Mouse (Mus musculus): Measurements from ENCODE around the gene H2-Q4.
"Not testable (repeated sequence)": the region's sequence is repeated elsewhere in the genome, so short reads cannot be mapped to it uniquely, and the experiment has no call there.

H2-Q4 gene

DNA sequence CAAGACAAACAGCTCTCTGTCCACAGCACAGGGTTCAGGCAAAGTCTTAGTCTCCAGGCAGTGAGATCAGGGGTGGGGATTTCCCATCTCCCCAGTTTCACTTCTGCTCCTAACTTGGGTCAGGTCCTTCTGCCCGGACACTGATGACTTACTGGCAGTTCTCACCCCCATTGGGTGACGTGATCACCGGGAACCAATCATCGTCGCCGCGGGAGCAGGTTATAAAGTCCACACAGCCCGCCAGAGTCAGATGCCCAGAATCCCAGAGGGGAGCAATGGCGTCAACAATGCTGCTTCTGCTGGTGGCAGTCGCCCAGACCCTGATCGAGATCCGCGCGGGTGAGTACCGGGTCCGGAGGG, at the start of gene H2-Q4:
Gene H2-Q4, plus strand, starts transcription at position 249 of the 360 bp plus-strand sequence.
- peak; percentile 96 for DNase-seq (ENCODE audit: low read depth, low spot score)

DNA sequence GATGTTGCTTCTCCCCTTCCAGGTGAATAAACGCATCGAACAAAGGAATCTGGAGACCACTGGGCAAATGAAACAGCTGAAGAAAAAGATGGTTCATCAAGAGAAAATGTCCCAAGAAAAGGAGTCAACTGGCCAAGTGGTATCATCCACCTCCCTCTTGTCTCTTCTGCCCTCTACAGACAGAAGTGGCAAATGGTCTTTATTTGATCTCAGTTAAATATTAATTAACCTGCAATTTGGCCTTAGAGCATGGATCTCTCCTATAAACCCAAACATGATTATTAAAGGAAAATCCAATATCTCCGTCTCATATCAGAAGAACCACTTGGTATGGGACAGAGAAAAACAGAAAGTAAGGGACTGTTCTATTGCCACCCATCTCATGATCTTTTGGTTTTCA, 49.7 kb upstream of the H2-Q4 start:
- not testable (repeated sequence) for DNase-seq (ENCODE audit: low read depth, low spot score)

DNA sequence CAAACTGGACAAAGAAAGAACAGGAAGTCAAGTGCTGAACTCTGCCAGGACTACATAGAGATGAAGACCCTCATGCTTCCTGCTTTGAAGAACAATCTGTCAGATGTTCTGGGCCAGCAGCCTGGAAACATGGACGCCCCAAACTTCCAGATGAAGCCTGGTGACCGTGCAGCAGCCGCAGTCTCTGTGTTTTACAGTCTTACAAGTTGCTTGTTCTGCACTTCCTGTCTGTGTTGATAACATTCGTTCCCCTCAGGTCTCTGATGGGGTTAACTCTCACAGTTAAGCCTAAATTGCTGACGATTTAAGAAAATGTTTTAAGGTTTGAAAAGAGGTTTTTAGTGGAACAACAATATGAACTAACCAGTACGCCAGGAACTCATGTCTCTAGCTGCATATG, 47.9 kb upstream of the H2-Q4 start:
- not testable (repeated sequence) for DNase-seq (ENCODE audit: low read depth, low spot score)

DNA sequence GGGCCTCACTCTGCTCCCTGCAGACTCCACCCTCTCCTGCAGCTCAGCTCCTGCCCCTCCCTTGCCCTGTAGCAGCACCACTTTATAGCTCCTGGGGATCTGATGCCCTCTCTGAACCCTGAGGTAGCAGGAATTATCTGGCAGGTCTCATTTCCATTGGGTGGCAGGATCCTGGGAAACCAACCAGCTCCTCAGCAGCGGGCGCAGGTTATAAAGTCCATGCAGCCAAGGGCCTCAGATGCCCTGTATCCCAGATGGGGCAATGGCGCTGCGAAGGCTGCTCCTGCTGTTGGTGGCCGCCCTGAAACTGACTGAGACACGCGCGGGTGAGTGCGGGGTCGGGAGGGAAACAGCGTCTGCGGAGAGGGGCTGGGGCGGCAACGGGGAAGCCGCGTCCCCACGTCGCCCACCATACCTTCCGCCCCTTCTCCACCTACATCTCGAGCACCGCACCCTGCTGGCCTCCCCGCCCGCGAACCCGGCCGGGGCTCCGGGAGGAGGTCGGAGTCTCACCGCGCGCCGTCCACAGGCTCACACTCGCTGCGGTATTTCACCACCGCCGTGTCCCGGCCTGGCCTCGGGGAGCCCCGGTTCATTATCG, 37.2 kb upstream of the H2-Q4 start, which contains the start of gene H2-Q2:
Gene H2-Q2, plus strand, starts transcription at position 172 of the 601 bp plus-strand sequence.
- DNase-seq (ENCODE audit: low read depth, low spot score): peak; percentile 46

DNA sequence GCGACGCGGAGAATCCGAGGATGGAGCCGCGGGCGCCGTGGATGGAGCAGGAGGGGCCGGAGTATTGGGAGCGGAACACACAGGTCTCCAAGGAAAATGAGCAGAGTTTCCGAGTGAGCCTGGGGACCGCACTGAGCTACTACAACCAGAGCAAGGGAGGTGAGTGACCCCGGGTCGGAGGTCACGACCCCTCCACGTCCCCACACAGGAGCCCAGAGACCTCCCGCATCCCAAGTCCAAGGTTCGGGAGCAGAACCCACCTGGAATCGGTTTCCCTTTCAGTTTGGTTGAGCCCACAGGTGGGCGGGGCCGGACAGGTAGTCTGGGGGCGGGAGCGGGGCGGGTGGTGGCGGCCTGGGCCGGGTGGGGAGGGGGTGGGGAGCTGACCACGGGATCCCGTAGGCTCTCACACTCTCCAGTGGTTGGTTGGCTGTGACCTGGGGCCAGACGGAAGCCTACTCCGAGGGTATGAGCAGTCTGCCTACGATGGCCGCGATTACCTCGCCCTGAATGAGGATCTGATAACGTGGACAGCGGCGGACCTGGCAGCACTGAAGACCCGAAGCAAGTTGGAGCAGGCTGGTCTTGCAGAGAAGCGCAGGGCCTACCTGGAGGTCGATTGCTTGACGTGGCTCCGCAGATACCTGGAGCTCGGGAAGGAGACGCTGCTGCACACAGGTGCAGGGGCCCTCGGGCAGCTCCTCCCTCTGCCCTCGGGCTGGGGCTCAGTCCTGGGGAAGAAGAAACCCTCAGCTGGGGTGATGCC, 36.5 kb upstream of the H2-Q4 start:
- peak; percentile 56 for DNase-seq (ENCODE audit: low read depth, low spot score)

DNA sequence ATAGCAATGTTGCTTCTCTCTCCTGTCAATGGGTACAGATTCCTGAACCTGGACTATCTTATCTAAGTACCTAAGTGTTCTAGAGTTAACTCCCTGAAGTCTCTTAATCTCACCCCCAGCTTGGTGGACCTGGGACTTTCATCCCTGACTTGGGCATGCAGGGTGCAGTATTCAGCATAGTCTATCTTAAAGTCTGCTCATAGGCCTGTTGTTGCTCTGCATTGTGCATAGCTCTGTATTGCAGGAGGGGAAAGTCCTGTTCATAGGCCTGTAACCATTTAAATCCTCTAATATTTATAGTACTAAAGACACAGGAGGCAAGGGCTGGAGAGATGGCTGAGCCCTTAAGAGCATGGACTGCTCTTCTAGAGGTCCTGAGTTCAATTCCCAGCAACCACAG, 31.8 kb upstream of the H2-Q4 start:
- not testable (repeated sequence) for DNase-seq (ENCODE audit: low read depth, low spot score)

DNA sequence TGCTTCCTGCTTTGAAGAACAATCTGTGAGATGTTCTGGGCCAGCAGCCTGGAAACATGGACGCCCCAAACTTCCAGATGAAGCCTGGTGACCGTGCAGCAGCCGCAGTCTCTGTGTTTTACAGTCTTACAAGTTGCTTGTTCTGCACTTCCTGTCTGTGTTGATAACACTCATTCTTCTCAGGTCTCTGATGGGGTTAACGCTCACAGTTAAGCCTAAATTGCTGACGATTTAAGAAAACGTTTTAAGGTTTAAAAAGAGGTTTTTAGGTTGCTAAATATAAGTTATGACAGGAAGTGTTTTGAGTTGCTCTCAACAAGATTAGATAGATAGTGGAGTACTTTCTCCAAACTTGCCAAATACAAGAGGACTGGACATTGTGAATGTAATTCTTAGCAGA, 26.1 kb upstream of the H2-Q4 start:
- DNase-seq (ENCODE audit: low read depth, low spot score): peak; percentile 67

DNA sequence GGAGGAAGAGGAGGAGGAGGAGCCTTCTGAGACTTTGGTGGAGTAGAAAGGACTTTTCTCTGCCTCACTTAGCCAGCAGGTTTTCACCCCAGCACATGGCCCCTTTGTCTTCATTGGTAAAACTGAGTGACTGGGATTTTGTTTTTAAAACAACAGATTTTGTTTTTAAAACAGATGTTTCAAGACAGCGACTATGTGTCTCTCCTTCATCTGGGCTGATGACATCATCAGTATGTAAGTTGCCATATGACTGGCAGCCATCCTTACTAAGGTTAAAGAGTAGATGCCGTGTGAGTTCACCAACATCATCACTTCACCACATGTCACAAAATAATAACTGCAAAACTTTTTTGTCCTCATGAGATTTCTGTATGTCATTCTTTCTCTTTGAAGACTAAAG, 25.3 kb upstream of the H2-Q4 start:
- peak; percentile 51 for DNase-seq (ENCODE audit: low read depth, low spot score)

DNA sequence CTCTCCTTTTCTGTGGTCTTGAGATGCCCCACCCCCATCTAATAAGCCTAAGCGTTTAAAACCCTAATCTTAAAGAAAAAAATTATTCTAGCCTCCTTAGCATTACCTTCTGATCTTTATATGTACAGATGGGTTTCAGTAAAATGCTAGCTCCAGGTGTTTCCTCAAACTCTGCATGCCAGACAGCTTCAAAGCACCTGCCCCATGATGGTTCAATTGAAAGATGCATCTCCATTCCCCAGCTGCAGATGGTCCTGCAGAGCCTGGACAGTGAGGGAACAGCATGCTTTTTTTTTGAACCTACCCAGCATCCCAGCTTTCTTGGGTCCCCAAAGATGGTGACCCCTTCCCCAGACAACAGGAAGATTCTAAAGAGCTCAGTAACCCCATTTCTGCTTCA, 22.3 kb upstream of the H2-Q4 start:
- no peak for DNase-seq (ENCODE audit: low read depth, low spot score)

DNA sequence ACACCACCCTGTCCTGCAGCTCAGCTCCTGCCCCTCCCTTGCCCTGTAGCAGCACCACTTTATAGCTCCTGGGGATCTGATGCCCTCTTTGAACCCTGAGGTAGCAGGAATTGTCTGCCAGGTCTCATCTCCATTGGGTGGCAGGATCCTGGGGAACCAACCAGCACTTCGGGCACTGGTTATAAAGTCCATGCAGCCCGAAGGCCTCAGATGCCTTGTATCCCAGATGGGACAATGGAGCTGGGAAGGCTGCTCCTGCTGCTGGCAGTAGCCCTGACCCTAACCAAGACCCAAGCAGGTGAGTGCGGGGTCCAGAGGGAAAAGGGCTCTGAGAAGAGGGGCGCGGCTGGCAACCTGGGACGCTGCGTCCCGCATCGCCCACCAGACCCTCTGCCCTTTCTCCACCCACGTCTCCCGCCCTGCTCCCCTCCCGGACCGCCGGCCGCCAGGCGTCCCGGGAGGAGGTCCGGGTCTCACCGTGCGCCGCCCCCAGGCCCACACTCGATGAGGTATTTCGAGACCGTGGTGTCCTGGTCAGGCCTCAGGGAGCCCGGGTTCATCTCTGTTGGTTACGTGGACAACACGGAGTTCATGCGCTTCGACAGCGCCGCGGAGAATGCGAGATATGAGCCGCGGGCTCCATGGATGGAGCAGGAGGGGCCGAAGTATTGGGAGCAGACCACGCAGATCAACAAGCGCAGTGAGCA, 20.5 kb upstream of the H2-Q4 start:
- DNase-seq (ENCODE audit: low read depth, low spot score): no peak

DNA sequence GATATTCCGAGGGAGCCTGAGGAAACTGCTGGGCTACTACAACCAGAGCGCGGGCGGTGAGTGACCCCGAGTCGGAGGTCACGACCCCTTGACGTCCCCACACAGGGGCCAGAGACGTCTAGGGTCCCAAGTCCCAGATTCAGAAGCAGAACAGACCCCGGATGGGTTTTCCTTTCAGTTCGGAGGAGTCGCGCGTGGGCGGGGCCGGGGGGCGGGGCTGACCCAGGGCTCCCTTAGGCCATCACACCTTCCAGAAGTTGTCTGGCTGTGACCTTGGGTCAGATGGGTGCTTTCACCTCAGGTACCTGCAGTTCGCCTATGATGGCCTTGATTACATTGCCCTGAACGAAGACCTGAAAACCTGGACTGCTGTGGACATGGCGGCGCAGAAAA, 20.0 kb upstream of the H2-Q4 start:
- peak; percentile 60 for DNase-seq (ENCODE audit: low read depth, low spot score)

DNA sequence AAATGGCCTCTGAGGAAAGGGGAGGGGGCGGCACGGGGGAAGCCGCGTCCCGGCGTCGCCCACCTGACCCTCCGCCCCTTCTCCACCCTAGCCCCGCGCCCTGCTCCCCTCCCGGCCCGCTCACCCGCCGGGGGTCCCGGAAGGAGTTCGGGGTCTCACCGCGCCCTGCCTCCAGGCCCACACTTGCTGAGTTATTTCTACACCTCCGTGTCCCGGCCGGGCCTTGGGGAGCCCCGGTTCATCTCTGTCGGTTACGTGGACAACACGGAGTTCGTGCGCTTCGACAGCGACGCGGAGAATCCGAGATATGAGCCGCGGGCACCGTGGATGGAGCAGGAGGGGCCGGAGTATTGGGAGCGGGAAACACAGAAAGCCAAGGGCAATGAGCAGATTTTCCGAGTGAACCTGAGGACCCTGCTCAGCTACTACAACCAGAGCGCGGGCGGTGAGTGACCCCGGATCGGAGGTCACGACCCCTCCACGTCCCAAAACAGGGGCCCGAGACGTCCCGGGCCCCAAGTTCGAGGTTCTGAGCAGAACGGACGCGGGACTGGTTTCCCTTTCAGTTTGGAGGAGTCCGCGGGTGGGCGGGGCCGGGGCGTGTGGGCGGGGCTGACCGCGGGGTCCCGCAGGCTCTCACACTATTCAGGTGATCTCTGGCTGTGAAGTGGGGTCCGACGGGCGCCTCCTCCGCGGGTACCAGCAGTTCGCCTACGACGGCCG, 473 bp downstream of the H2-Q4 start:
- peak; percentile 82 for DNase-seq (ENCODE audit: low read depth, low spot score)

DNA sequence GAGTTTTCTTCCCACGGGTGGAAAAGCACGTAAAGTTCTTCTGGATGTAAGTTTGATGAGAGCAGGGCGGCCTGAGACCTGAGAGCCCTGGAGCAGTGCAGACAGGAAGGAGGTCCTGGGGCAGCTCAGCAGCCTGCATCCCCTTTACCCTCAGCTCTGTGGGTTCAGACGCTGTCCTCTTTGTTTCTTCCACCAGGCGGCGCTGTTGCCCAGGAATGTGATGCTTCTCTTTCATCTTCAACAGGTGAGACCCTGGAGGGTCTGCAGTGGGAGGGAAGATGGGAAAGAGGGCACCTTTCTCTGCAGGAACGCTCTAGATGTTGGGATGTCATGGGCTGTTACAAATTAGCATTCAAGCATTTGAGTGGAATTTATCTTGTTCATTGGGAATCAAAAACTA, 10.4 kb downstream of the H2-Q4 start:
- DNase-seq (ENCODE audit: low read depth, low spot score): peak; percentile 67

DNA sequence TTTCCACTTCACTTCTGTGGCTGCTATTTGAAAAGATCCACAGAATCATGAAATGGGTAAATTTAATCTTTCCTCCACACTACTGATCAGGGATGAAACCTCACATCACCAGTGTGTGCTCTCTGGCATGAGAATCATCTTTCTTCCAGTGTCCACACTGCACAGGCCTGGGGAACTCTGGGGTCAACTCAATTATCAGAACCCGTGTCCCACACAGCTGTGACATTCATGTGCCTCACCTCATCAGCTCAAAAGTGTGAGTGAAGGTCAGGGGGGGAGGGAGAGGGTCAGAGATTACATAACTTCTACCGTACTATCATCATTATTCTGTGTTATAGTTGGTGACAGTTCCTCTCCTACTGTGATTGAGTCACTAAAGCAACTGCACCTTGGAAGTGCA, 13.3 kb downstream of the H2-Q4 start:
- not testable (repeated sequence) for DNase-seq (ENCODE audit: low read depth, low spot score)

DNA sequence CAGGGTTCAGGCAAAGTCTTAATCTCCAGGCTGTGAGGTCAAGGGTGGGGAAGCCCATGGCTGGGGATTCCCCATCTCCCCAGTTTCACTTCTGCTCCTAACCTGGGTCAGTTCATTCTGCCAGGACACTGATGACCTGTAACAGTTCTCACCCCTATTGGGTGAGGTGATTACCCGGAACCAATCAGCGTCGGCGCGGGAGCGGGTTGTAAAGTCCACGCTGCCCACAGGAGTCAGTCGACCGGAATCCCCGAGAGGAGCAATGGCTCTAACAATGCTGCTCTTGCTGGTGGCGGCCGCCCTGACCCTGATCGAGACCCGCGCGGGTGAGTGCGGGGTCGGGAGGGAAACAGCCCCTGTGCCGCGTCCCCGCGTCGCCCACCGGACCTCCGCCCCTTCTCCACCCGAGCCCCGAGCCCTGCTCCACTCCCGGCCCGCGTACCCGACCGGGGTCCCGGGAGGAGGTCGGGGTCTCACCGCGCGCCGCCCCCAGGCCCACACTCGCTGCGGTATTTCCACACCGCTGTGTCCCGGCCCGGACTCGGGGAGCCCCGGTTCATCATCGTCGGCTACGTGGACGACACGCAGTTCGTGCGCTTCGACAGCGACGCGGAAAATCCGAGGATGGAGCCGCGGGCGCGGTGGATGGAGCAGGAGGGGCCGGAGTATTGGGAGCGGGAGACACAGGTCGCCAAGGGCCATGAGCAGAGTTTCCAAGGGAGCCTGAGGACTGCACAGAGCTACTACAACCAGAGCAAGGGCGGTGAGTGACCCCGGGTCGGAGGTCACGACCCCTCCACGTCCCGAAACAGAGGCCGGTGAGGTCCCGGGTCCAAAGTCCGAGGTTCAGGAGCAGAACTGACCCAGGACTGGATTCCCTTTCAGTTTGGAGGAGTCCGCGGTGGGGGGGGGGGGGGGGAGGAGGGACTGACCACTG, 14.7 kb downstream of the H2-Q4 start:
- peak; percentile 27 for DNase-seq (ENCODE audit: low read depth, low spot score)

DNA sequence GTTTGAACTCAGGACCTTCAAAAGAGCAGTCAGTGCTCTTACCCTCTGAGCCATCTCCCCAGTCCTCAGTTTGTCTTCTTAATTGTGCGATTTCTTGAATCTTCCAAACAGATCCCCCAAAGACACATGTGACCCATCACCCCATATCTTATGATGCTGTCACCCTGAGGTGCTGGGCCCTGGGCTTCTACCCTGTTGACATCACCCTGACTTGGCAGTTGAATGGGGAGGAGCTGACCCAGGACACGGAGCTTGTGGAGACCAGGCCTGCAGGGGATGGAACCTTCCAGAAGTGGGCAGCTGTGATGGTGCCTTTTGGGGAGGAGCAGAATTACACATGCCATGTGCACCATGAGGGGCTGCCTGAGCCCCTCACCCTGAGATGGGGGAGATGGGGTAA, 17.5 kb downstream of the H2-Q4 start:
- peak; percentile 10 for DNase-seq (ENCODE audit: low read depth, low spot score)

DNA sequence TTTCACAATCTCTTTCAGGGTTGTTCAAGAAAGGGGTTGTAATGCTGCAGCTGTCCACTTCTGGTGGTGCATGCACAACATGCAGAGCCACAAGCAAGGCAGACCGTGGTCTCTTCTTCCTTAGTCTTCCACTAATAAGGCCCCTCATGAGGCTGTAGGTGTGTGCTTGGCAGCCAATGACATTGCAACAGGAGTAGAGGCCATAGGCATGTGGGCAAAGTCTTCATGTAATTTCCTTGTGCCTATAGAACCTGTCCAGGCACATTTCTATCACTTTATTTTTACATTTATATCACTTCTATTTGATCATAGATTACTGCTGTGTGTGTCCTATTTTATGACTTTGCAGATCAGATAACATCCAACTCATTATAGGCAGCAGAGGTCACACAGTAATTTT, 33.6 kb downstream of the H2-Q4 start:
- DNase-seq (ENCODE audit: low read depth, low spot score): not testable (repeated sequence)

DNA sequence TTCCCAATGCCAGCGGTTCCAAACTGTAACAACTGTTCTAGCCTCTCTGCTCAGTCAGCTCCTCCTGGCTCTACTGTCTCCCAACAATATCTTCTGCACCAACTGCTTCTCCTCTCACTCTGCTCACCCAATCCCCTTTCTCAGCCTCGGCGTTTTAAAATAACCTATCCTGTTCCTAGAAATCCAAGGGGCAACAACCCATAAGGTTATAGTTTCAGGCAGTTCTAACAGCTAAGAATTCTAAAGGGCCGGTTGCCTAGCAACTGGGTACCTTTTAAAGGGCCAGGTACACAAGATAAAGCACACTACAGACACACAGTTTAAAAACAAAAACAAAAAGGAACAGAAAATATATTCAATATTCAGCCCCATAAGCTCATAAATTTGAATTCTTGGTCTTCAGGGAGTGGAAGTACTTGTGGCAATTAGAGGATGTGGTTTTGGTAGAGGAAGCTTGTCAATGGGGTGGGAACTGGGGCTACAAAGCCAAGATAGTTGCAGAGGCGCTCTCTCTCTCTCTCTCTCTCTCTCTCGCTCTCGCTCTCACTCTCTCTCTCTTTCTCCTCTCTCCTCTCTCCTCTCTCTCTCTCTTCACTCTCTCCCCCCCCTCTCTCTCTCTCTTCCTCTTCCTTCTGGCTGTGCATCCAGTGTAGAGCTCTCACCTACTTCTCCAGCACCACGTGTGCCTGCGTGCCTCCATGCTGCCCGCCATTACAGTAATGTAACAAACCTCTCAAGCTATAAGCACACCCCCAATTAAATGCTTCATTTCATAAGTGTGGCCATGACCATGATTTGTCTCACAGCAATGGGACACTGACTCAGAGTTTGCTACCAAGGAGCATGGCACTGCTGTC, 36.1 kb downstream of the H2-Q4 start:
- DNase-seq (ENCODE audit: low read depth, low spot score): not testable (repeated sequence)

DNA sequence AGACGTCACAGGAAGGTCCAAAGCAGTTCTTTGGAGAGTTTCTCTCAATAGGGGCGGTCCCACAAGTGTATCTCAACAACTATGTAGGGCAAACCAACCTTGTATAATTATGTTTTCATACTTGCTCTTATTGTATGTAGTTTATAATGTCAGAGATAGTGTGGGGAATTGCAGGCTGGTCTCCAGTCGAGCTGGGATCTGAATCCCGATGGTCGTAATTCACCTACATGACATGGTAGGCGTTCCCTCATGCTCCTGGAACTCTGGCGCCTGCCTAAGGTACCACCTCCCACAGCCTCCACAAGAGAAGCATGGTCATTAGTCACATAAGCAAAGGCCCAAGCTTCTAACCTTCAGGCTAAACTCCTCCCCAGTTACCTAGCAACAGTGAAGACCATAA, 39.4 kb downstream of the H2-Q4 start:
- no peak for DNase-seq (ENCODE audit: low read depth, low spot score)

DNA sequence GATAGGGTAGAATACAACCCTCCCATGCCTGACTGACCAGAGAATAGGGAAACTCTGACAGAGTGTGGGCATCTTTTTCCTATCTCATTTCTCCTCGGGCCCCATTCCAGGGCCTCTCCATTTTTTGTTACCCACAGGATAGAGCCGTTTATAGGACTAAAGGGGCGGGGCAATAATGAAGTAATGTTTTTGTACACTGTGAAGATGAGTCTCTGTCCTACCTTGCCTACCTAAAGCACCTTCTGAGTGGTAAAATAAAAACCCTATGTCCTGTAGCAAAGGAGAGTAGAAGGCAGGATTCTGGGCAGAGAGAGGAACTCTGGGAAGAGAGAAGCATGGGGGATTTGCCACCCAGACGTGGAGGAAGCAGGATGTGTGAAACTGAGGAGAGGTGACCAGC, 40.1 kb downstream of the H2-Q4 start:
- not testable (repeated sequence) for DNase-seq (ENCODE audit: low read depth, low spot score)
